Mouse (Mus musculus): ENCODE data around the gene Rpl9. TPM values are rescaled to one million over a fixed set of nuclear protein-coding genes. Genes with fewer than 3 reads are reported as not detected.

The Rpl9 gene
- 901 and 990 TPM in 2 replicates for polyA plus RNA-seq (2015; fragmentation: Nextera tagmentation; extraction: Ambion mirVana)

DNA sequence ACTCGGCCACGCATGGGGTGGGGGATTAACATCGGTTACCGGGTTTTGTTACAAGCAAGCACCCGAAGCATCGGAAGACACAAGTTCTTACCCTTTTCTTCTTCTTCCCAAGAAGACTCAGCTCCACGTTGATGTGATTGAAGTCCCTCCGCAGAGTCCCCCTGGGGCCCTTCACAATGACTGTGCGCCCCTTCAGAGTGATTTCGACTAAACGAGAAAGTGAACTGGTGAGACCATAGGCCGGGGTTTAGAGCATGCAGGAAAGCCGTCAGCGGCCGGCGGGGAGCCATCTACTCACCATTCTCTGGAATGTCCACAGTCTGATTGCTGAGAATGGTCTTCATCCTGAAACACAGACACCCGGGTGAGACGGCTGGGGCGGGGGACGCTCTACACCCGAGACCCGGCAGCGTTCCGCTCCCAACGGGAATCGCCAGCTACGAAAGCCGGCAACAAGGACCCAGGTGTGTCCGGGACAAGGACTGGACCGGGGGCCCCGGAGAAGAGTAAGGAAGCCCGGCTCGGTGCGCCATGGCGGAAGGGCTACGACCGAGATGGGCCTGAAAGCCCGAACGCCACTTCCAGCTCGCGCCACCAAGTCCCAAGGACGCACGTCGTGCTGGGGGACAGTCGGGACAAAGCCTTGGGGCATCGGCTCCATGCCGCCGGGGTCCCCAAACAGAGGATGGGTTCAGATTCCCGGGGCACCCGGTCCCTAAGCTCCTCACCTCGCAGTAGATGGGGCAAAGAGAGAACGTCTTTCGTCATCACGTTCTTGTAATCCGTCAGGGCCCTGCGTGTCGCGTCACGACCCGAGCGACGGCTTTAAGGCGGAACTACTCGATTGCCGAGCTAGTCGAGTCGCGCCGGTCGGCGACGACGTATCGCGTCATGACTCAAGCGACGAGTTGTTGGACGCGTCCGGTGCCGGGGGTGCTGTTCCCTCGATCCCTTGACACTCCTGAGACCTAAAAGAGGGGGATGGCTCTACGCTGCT is at the start of gene Rpl9, which contains the start of gene Lias:
TSS of gene Rpl9 (minus strand) at position 797 of the 997 bp plus-strand sequence.
TSS of gene Lias (plus strand) at position 850 of the 997 bp plus-strand sequence.
- H3K9me3 ChIP-seq (ENCODE audit: low read length) = no peaks in the 10 kb centered on the region
- H3K4me2 ChIP-seq (replicated peaks; ENCODE audit: low read depth, low read length) = peak within 1 kb of the TSS; percentile 92
- H3K9ac ChIP-seq (replicated peaks; ENCODE audit: low read length) = peak within 1 kb of the TSS; percentile 100
- H3K27me3 ChIP-seq (ENCODE audit: insufficient read depth, low read length) = no peaks in the 10 kb centered on the region
- peak within 1 kb of the TSS; percentile 100 for H3K4me3 ChIP-seq (ENCODE audit: low read length)
- peak within 1 kb of the TSS; percentile 91 for H3K27ac ChIP-seq (ENCODE audit: low read length)
- peak; percentile 95 for ATAC-seq (ENCODE audit: low FRiP score, low TSS enrichment)
- under 1% methylated on average over 82 of the region's 83 CpGs for WGBS
- peaks cover 36% of the 10 kb centered on the region for H3K36me3 ChIP-seq (ENCODE audit: insufficient read depth, low read length)
- peaks cover 12% of the 10 kb centered on the region for H3K4me1 ChIP-seq (ENCODE audit: insufficient read depth, low read length)

DNA sequence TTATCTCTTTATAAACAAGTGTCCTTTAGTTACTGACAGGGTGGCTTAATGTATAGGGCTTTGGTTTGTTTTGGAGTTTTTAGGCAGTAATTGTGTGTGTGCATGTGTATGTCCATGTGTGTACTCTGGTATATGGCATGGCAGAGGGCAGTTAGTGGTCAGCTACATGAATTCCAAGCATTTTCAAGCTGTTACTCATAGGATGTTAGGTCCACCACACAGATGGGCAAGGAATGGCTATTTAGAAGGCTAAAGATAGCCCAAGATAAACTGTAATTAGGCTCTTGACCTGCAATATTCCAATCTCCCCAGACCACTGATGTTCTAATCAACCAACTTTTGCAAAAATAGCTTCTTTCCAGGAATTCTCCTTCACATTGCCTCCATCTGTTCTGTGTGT is 46.8 kb upstream of the Rpl9 start:
- no peaks in the 10 kb centered on the region for H3K9me3 ChIP-seq (ENCODE audit: low read length)
- peaks cover 13% of the 10 kb centered on the region for H3K4me1 ChIP-seq (ENCODE audit: insufficient read depth, low read length)
- H3K36me3 ChIP-seq (ENCODE audit: insufficient read depth, low read length) = no peaks in the 10 kb centered on the region
- no peak overlapping the region for H3K9ac ChIP-seq (replicated peaks; ENCODE audit: low read length)
- ATAC-seq (ENCODE audit: low FRiP score, low TSS enrichment) = no peak
- no peak overlapping the region for H3K4me2 ChIP-seq (replicated peaks; ENCODE audit: low read depth, low read length)
- no peak overlapping the region for H3K4me3 ChIP-seq (ENCODE audit: low read length)
- H3K27me3 ChIP-seq (ENCODE audit: insufficient read depth, low read length) = no peaks in the 10 kb centered on the region
- no peak overlapping the region for H3K27ac ChIP-seq (ENCODE audit: low read length)

DNA sequence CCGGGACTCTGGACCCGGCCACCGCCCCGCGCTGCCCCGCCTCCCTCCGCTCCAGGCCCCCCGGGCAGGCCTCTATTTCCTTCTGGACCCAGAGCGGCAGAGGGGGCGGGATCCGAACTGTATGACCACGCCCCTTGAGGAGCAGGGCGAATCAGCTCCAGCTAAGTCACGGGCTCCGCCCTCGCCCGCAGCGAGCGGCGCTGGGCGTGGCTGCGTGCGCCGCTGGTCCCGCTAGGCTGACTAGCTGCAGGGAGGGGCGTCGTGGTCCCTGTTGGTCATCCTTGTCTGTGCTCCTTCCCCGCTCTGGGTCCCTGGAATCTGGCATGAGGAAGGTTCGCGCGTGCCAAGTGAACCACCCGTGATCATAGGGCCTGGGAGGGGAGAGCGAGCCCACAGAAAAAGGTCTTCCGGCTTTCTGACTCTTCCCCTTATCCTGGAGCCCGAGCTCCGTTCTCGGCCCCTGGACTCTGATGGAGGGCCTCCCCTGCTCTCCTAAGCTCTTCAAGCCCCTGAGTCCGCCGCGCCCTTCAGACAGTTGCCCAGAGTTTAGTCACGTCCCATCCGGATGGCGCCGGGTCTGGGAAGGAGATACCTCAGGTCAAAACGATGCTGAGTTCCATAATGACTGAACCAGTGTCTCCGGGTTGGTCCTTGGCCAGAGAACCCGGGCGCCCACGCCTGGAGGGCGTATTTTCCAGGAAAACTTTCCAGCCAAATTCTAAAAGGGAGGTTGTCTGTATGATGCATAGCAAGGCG is 44.7 kb upstream of the Rpl9 start, which contains the start of gene Ugdh:
TSS of gene Ugdh (minus strand) at position 144 of the 756 bp plus-strand sequence.
- peak within 1 kb of the TSS; percentile 93 for H3K27ac ChIP-seq (ENCODE audit: low read length)

DNA sequence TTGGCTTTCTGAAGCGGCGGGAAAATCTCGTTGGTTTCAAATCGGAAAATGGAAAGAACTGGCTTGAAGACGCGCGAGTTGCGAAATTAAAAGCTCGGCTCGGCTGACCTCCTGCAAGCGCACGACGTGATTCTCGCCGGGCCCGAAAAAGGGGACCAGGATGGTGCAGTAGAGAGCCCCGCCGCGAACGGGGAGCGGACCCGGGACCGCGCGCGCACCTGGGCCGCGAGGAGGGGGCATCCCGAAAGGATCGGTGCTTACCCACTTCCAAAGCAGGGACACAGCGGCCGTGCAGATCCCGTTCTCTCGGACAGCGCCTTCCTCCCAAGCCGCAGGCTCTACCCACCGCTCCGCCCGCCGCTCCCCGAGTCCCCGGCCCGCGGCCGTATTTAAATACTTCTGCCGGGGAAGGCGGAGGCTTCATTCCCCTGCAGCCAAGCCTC is 44.1 kb upstream of the Rpl9 start:
- H3K4me1 ChIP-seq (ENCODE audit: insufficient read depth, low read length) = peaks cover 13% of the 10 kb centered on the region
- under 1% methylated on average over 47 of the region's 47 CpGs for WGBS
- no peak for ATAC-seq (ENCODE audit: low FRiP score, low TSS enrichment)
- H3K9ac ChIP-seq (replicated peaks; ENCODE audit: low read length) = peak overlapping the region; percentile 82
- peak overlapping the region; percentile 84 for H3K4me3 ChIP-seq (ENCODE audit: low read length)
- peak overlapping the region; percentile 68; the same call in 1 of the 2 replicates for H3K27ac ChIP-seq (ENCODE audit: low read length)
- no peaks in the 10 kb centered on the region for H3K9me3 ChIP-seq (ENCODE audit: low read length)
- H3K27me3 ChIP-seq (ENCODE audit: insufficient read depth, low read length) = no peaks in the 10 kb centered on the region
- peak overlapping the region; percentile 68 for H3K4me2 ChIP-seq (replicated peaks; ENCODE audit: low read depth, low read length)
- H3K36me3 ChIP-seq (ENCODE audit: insufficient read depth, low read length) = no peaks in the 10 kb centered on the region

More for the DNA sequence above, 44.7 kb upstream of the Rpl9 start, which contains the start of gene Ugdh:
- peak within 1 kb of the TSS; percentile 84 for H3K4me3 ChIP-seq (ENCODE audit: low read length)
- H3K4me1 ChIP-seq (ENCODE audit: insufficient read depth, low read length) = peaks cover 13% of the 10 kb centered on the region
- H3K9me3 ChIP-seq (ENCODE audit: low read length) = no peaks in the 10 kb centered on the region
- H3K4me2 ChIP-seq (replicated peaks; ENCODE audit: low read depth, low read length) = peak within 1 kb of the TSS; percentile 68
- WGBS = under 1% methylated on average over 51 of the region's 51 CpGs
- H3K36me3 ChIP-seq (ENCODE audit: insufficient read depth, low read length) = no peaks in the 10 kb centered on the region
- peak within 1 kb of the TSS; percentile 82 for H3K9ac ChIP-seq (replicated peaks; ENCODE audit: low read length)
- peak; percentile 98 for ATAC-seq (ENCODE audit: low FRiP score, low TSS enrichment)
- H3K27me3 ChIP-seq (ENCODE audit: insufficient read depth, low read length) = no peaks in the 10 kb centered on the region

DNA sequence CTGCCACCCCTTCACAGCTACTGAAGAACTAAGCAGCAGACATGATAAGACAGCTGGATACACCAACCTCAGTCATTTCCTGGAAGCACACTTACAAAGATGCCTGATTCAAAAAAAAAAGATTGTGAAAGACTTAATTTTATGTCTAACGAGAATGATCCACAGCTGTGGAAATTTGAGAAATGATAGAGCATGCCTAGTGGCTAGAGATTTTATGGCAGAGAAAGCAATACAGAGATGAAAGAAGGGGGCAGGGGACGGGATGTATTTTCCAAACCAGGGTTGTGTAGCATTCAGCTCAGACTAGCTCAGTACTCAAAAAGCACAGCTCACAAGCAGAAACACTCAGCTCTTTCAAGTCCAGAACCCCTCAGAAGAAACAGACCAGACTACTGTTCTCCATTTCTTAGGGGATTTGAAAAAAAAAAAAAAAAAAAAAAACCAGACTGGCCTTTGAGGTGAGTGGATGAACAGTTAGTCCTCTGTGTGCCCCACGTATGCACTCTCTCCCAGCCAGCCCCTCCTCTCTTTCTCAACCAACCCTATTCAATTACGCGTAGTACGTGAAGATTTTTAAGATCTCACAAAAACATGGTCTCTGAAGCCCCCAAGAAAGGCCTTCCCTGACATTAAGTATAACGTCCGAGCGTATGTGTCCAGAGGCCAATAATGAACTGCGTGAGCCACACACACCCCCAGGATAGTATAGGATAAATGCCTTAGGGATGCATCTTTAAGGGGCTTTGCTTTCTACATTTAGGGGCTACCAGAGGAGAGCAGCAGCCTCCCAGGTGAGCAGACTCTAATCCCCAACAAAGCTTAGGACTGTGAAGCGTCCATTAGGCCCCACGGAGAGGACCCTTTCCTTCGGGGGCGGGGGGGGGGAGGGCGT is 43.5 kb upstream of the Rpl9 start:
- H3K27ac ChIP-seq (ENCODE audit: low read length) = peak overlapping the region; percentile 68
- H3K9ac ChIP-seq (replicated peaks; ENCODE audit: low read length) = peak overlapping the region; percentile 82
- no peaks in the 10 kb centered on the region for H3K27me3 ChIP-seq (ENCODE audit: insufficient read depth, low read length)
- WGBS = 2% methylated on average over 15 of the region's 15 CpGs
- no peak for ATAC-seq (ENCODE audit: low FRiP score, low TSS enrichment)
- no peaks in the 10 kb centered on the region for H3K9me3 ChIP-seq (ENCODE audit: low read length)
- peak overlapping the region; percentile 68 for H3K4me2 ChIP-seq (replicated peaks; ENCODE audit: low read depth, low read length)
- H3K36me3 ChIP-seq (ENCODE audit: insufficient read depth, low read length) = no peaks in the 10 kb centered on the region
- H3K4me1 ChIP-seq (ENCODE audit: insufficient read depth, low read length) = peaks cover 13% of the 10 kb centered on the region
- peak overlapping the region; percentile 84 for H3K4me3 ChIP-seq (ENCODE audit: low read length)

DNA sequence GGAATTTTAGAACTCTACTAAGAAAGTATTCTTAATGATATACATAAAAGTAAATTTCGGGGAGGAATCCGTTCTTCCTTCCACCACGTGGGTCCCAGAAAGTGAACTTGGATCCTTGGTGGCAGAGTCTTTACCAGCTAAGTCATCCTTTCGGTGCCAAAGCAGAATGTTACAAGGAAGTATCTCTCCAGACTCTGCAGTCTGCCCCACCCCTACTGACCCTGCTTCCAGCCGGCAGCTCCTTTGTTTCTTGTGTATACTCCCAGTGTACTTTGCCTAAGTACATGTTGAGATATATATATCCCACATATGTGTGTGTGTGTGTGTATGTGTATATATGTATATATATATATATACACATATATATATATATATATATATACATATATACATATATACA is 38.2 kb upstream of the Rpl9 start:
- no peak overlapping the region for H3K4me3 ChIP-seq (ENCODE audit: low read length)
- H3K9me3 ChIP-seq (ENCODE audit: low read length) = no peaks in the 10 kb centered on the region
- H3K36me3 ChIP-seq (ENCODE audit: insufficient read depth, low read length) = 0 out of 2 replicates have a peak, but pooled peaks cover 4% of the 10 kb centered on the region
- H3K27ac ChIP-seq (ENCODE audit: low read length) = no peak overlapping the region
- no peak for ATAC-seq (ENCODE audit: low FRiP score, low TSS enrichment)
- 85% methylated on average over 5 of the region's 5 CpGs for WGBS
- no peak overlapping the region for H3K4me2 ChIP-seq (replicated peaks; ENCODE audit: low read depth, low read length)
- no peak overlapping the region for H3K9ac ChIP-seq (replicated peaks; ENCODE audit: low read length)
- H3K27me3 ChIP-seq (ENCODE audit: insufficient read depth, low read length) = no peaks in the 10 kb centered on the region
- H3K4me1 ChIP-seq (ENCODE audit: insufficient read depth, low read length) = 0 out of 2 replicates have a peak, but pooled peaks cover under 1% of the 10 kb centered on the region

DNA sequence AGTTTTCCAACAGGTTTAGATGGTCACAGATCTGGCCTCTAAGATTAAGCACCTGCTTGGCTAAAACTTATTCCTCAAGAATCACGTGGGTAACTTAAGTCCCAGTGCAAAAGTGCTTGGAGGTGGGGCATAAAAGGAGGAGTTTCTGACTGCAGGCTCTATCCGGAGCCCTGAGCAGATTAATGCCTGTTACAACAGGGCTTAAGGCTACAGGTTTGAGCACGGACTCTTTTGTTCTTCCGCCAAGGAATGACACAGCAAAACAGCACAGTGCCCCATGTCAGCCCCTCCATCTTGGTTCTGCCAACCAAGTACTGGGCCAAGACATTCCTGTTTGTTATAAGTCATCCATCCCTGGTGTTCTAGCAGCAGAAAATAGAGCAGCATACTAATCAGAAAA is 37.1 kb upstream of the Rpl9 start:
- ATAC-seq (ENCODE audit: low FRiP score, low TSS enrichment) = no peak
- 49% methylated on average over 4 of the region's 4 CpGs for WGBS
- H3K9me3 ChIP-seq (ENCODE audit: low read length) = no peaks in the 10 kb centered on the region

DNA sequence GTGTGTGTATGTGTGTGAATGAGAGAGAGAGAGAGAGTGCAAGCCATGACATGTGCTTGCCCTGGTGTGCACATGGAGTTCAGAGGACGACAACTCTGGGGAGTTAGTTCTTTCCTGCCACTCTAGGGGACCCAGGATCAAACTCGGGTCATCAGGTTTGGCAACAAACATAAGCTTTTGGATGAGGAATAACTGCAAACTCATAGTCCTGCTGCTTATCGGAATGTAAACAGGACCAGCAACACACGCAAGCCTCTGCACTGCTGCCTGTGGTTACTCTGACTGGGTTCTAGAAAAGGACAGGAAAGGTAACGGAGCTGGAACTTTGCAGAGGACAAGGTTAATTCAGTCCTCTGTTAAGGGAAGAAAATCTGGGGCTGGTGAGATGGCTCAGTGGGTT is 34.0 kb upstream of the Rpl9 start:
- ATAC-seq (ENCODE audit: low FRiP score, low TSS enrichment) = no peak

More for the DNA sequence above, 37.1 kb upstream of the Rpl9 start:
- 0 out of 2 replicates have a peak, but pooled peaks cover 4% of the 10 kb centered on the region for H3K36me3 ChIP-seq (ENCODE audit: insufficient read depth, low read length)
- H3K27ac ChIP-seq (ENCODE audit: low read length) = no peak overlapping the region
- no peak overlapping the region for H3K9ac ChIP-seq (replicated peaks; ENCODE audit: low read length)
- H3K4me3 ChIP-seq (ENCODE audit: low read length) = no peak overlapping the region
- no peak overlapping the region for H3K4me2 ChIP-seq (replicated peaks; ENCODE audit: low read depth, low read length)
- H3K4me1 ChIP-seq (ENCODE audit: insufficient read depth, low read length) = 0 out of 2 replicates have a peak, but pooled peaks cover 5% of the 10 kb centered on the region
- no peaks in the 10 kb centered on the region for H3K27me3 ChIP-seq (ENCODE audit: insufficient read depth, low read length)

DNA sequence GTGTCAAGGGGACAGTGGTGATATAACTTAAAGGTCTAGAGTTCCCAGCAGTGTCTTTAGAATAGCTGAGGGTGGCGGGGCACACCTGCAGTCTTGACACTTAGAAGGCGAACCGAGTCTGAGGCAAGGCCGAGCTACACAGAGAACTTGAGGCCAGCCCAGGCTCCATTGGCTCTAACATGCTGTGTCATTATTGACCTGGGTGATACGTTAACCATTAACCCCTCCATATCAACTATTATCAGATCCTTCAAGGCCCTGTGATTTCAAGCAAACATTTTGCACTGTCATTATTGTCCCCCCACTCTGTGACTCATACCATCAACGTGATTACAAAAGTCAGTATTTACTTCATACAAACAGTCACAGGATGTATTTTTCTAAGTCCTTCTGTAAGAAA is 33.0 kb upstream of the Rpl9 start:
- H3K9me3 ChIP-seq (ENCODE audit: low read length) = no peaks in the 10 kb centered on the region
- H3K27me3 ChIP-seq (ENCODE audit: insufficient read depth, low read length) = no peaks in the 10 kb centered on the region
- no peak overlapping the region for H3K9ac ChIP-seq (replicated peaks; ENCODE audit: low read length)
- ATAC-seq (ENCODE audit: low FRiP score, low TSS enrichment) = peak; percentile 41; the same call in 1 of the 2 replicates
- no peak overlapping the region for H3K27ac ChIP-seq (ENCODE audit: low read length)
- 82% methylated on average over 6 of the region's 6 CpGs for WGBS
- no peak overlapping the region for H3K4me3 ChIP-seq (ENCODE audit: low read length)
- H3K4me2 ChIP-seq (replicated peaks; ENCODE audit: low read depth, low read length) = no peak overlapping the region
- peaks cover 11% of the 10 kb centered on the region for H3K4me1 ChIP-seq (ENCODE audit: insufficient read depth, low read length)
- peaks cover 24% of the 10 kb centered on the region for H3K36me3 ChIP-seq (ENCODE audit: insufficient read depth, low read length)

More for the DNA sequence above, 34.0 kb upstream of the Rpl9 start:
- Histone ChIP-seq H3K9ac (replicated peaks; ENCODE audit: low read length) (no peak overlapping the region), H3K9me3 (ENCODE audit: low read length) (no peaks in the 10 kb centered on the region), H3K36me3 (ENCODE audit: insufficient read depth, low read length) (peaks cover 24% of the 10 kb centered on the region), H3K4me2 (replicated peaks; ENCODE audit: low read depth, low read length) (no peak overlapping the region), H3K27ac (ENCODE audit: low read length) (no peak overlapping the region), H3K4me1 (ENCODE audit: insufficient read depth, low read length) (peaks cover 11% of the 10 kb centered on the region), H3K27me3 (ENCODE audit: insufficient read depth, low read length) (no peaks in the 10 kb centered on the region), H3K4me3 (ENCODE audit: low read length) (no peak overlapping the region)
- WGBS = 92% methylated on average over 5 of the region's 5 CpGs

Measured in kidney, embryonic 16.5 days (tissue).